Mouse (Mus musculus): ENCODE results near the gene Mtm1.

Mtm1 gene

GRCm38 (mm10) chrX:71210467-71210866, at the start of gene Mtm1:
TSS of gene Mtm1 (plus strand) at chrX:71210767.
- DNase-seq (ENCODE audit: extremely low read depth, low read depth), result no peak

GRCm38 (mm10) chrX:71181526-71181925, 29.0 kb upstream of the Mtm1 start:
- no peak for DNase-seq (ENCODE audit: extremely low read depth, low read depth)

GRCm38 (mm10) chrX:71183671-71184070, 26.9 kb upstream of the Mtm1 start:
- DNase-seq (ENCODE audit: extremely low read depth, low read depth), result no peak

- DNase-seq (ENCODE audit: extremely low read depth, low read depth), result no peak
These were observed 24.2 kb upstream of the Mtm1 start for GRCm38 (mm10) chrX:71186396-71186795.

- DNase-seq (ENCODE audit: extremely low read depth, low read depth), result no peak
These were observed 5.8 kb upstream of the Mtm1 start for GRCm38 (mm10) chrX:71204776-71205175.

- peak; percentile 83 for DNase-seq (ENCODE audit: extremely low read depth, low read depth)
These were observed 4.6 kb upstream of the Mtm1 start for GRCm38 (mm10) chrX:71205821-71206542.

GRCm38 (mm10) chrX:71206595-71206994, 4.0 kb upstream of the Mtm1 start:
- DNase-seq (ENCODE audit: extremely low read depth, low read depth), result no peak

- no peak for DNase-seq (ENCODE audit: extremely low read depth, low read depth)
These were observed 2.3 kb downstream of the Mtm1 start for GRCm38 (mm10) chrX:71212911-71213310.

- peak; percentile 97 for DNase-seq (ENCODE audit: extremely low read depth, low read depth)
These were observed 4.0 kb downstream of the Mtm1 start for GRCm38 (mm10) chrX:71214441-71215112.

- no peak for DNase-seq (ENCODE audit: extremely low read depth, low read depth)
These were observed 4.6 kb downstream of the Mtm1 start for GRCm38 (mm10) chrX:71215113-71215708.

GRCm38 (mm10) chrX:71216879-71217278, 6.3 kb downstream of the Mtm1 start:
- DNase-seq (ENCODE audit: extremely low read depth, low read depth), result no peak

GRCm38 (mm10) chrX:71218853-71219252, 8.3 kb downstream of the Mtm1 start:
- DNase-seq (ENCODE audit: extremely low read depth, low read depth), result no peak

GRCm38 (mm10) chrX:71220896-71221295, 10.3 kb downstream of the Mtm1 start:
- no peak for DNase-seq (ENCODE audit: extremely low read depth, low read depth)

GRCm38 (mm10) chrX:71222648-71223408, 12.3 kb downstream of the Mtm1 start:
- no peak for DNase-seq (ENCODE audit: extremely low read depth, low read depth)

GRCm38 (mm10) chrX:71226881-71227280, 16.3 kb downstream of the Mtm1 start:
- DNase-seq (ENCODE audit: extremely low read depth, low read depth), result no peak

GRCm38 (mm10) chrX:71228200-71228599, 17.6 kb downstream of the Mtm1 start:
- no peak for DNase-seq (ENCODE audit: extremely low read depth, low read depth)

- DNase-seq (ENCODE audit: extremely low read depth, low read depth), result no peak
These were observed 20.3 kb downstream of the Mtm1 start for GRCm38 (mm10) chrX:71230847-71231246.

GRCm38 (mm10) chrX:71256422-71256821, 45.9 kb downstream of the Mtm1 start:
- DNase-seq (ENCODE audit: extremely low read depth, low read depth), result peak; percentile 13

GRCm38 (mm10) chrX:71260857-71261256, 50.3 kb downstream of the Mtm1 start:
- DNase-seq (ENCODE audit: extremely low read depth, low read depth), result no peak

- no peak for DNase-seq (ENCODE audit: extremely low read depth, low read depth)
These were observed 53.7 kb downstream of the Mtm1 start for GRCm38 (mm10) chrX:71264316-71264715.

- no peak for DNase-seq (ENCODE audit: extremely low read depth, low read depth)
These were observed 58.4 kb downstream of the Mtm1 start for GRCm38 (mm10) chrX:71268972-71269371.

- no peak for DNase-seq (ENCODE audit: extremely low read depth, low read depth)
These were observed 63.6 kb downstream of the Mtm1 start for GRCm38 (mm10) chrX:71274150-71274549.

Data from MEL-GATA-1-ER (cell line).